Mouse (Mus musculus): Measurements from ENCODE around the gene Unc45b. TPM values are rescaled to one million over a fixed set of nuclear protein-coding genes. Genes with fewer than 3 reads are reported as not detected.
"Not testable (repeated sequence)": the region's sequence is repeated elsewhere in the genome, so short reads cannot be mapped to it uniquely, and the experiment has no call there.

Unc45b gene
- polyA plus RNA-seq, 1 experiment from 2014 or later: 11.5 TPM

- 12% methylated on average over 31 of the region's 31 CpGs for WGBS
- Histone ChIP-seq H3K4me3 (replicated peaks) (peak overlapping the region; percentile 25), H3K9ac (replicated peaks) (peak overlapping the region; percentile 47; the same call in 1 of the 2 replicates), H3K9me3 (no peaks in the 10 kb centered on the region), H3K27ac (no peak overlapping the region), H3K4me1 (replicated peaks) (peaks cover 23% of the 10 kb centered on the region), H3K4me2 (peak overlapping the region; percentile 52), H3K27me3 (peaks cover 5% of the 10 kb centered on the region; the same call in 1 of the 2 replicates), H3K36me3 (no peaks in the 10 kb centered on the region)
- no peak for ATAC-seq (ENCODE audit: insufficient number of reproducible peaks, insufficient read depth, low FRiP score, low TSS enrichment, low read depth)
These were observed 60.6 kb downstream of the Unc45b start for GRCm38 (mm10) chr11:82970712-82971589.

GRCm38 (mm10) chr11:82971590-82971974 is 61.2 kb downstream of the Unc45b start:
- peaks cover 26% of the 10 kb centered on the region for H3K4me1 ChIP-seq (replicated peaks)
- H3K27me3 ChIP-seq: peaks cover 5% of the 10 kb centered on the region; the same call in 1 of the 2 replicates
- no peaks in the 10 kb centered on the region for H3K9me3 ChIP-seq
- H3K4me3 ChIP-seq (replicated peaks): peak overlapping the region; percentile 25; the same call in 1 of the 2 replicates
- peak overlapping the region; percentile 52 for H3K4me2 ChIP-seq
- no peak for ATAC-seq (ENCODE audit: insufficient number of reproducible peaks, insufficient read depth, low FRiP score, low TSS enrichment, low read depth)
- H3K36me3 ChIP-seq: no peaks in the 10 kb centered on the region
- no peak overlapping the region for H3K27ac ChIP-seq
- 64% methylated on average over 9 of the region's 11 CpGs for WGBS
- no peak overlapping the region for H3K9ac ChIP-seq (replicated peaks)

- Histone ChIP-seq H3K27me3 (peaks cover 5% of the 10 kb centered on the region; the same call in 1 of the 2 replicates), H3K36me3 (no peaks in the 10 kb centered on the region), H3K9me3 (no peaks in the 10 kb centered on the region), H3K4me2 (no peak overlapping the region), H3K4me1 (replicated peaks) (peaks cover 26% of the 10 kb centered on the region), H3K9ac (replicated peaks) (no peak overlapping the region), H3K4me3 (replicated peaks) (no peak overlapping the region), H3K27ac (no peak overlapping the region)
- 29% methylated on average over 5 of the region's 5 CpGs for WGBS
- ATAC-seq (ENCODE audit: insufficient number of reproducible peaks, insufficient read depth, low FRiP score, low TSS enrichment, low read depth): no peak
These were observed 63.6 kb downstream of the Unc45b start for GRCm38 (mm10) chr11:82973916-82974315.

- H3K27me3 ChIP-seq; H3K4me3 ChIP-seq (replicated peaks); H3K27ac ChIP-seq; H3K9ac ChIP-seq (replicated peaks); H3K9me3 ChIP-seq; H3K4me1 ChIP-seq (replicated peaks); ATAC-seq (ENCODE audit: insufficient number of reproducible peaks, insufficient read depth, low FRiP score, low TSS enrichment, low read depth); H3K4me2 ChIP-seq: not testable (repeated sequence)
- 87% methylated on average over 2 of the region's 2 CpGs for WGBS
- peaks cover 45% of the 10 kb centered on the region for H3K36me3 ChIP-seq
These were observed 72.1 kb downstream of the Unc45b start for GRCm38 (mm10) chr11:82982409-82982808.

- no peak for ATAC-seq (ENCODE audit: insufficient number of reproducible peaks, insufficient read depth, low FRiP score, low TSS enrichment, low read depth)
- H3K36me3 ChIP-seq: peaks cover 45% of the 10 kb centered on the region
- H3K4me2 ChIP-seq: no peak overlapping the region
- H3K9ac ChIP-seq (replicated peaks): no peak overlapping the region
- no peaks in the 10 kb centered on the region for H3K4me1 ChIP-seq (replicated peaks)
- WGBS: 85% methylated on average over 17 of the region's 17 CpGs
- no peak overlapping the region for H3K4me3 ChIP-seq (replicated peaks)
- no peak overlapping the region for H3K27ac ChIP-seq
- H3K9me3 ChIP-seq: no peaks in the 10 kb centered on the region
- no peaks in the 10 kb centered on the region for H3K27me3 ChIP-seq
These were observed 72.8 kb downstream of the Unc45b start for GRCm38 (mm10) chr11:82983193-82983592.

- Histone ChIP-seq H3K4me3 (replicated peaks) (no peak overlapping the region), H3K4me2 (no peak overlapping the region), H3K9ac (replicated peaks) (no peak overlapping the region), H3K27me3 (no peaks in the 10 kb centered on the region), H3K36me3 (peaks cover 20% of the 10 kb centered on the region), H3K4me1 (replicated peaks) (peaks cover 19% of the 10 kb centered on the region), H3K27ac (no peak overlapping the region), H3K9me3 (no peaks in the 10 kb centered on the region)
- WGBS: 90% methylated on average over 6 of the region's 6 CpGs
- ATAC-seq (ENCODE audit: insufficient number of reproducible peaks, insufficient read depth, low FRiP score, low TSS enrichment, low read depth): no peak
These were observed 77.3 kb downstream of the Unc45b start for GRCm38 (mm10) chr11:82987621-82988020.

GRCm38 (mm10) chr11:82989357-82989756 is 79.0 kb downstream of the Unc45b start:
- H3K27ac ChIP-seq: no peak overlapping the region
- H3K9me3 ChIP-seq: no peaks in the 10 kb centered on the region
- no peak for ATAC-seq (ENCODE audit: insufficient number of reproducible peaks, insufficient read depth, low FRiP score, low TSS enrichment, low read depth)
- H3K36me3 ChIP-seq: peaks cover 16% of the 10 kb centered on the region
- peak overlapping the region; percentile 46 for H3K4me3 ChIP-seq (replicated peaks)
- H3K4me2 ChIP-seq: peak overlapping the region; percentile 81
- H3K4me1 ChIP-seq (replicated peaks): peaks cover 19% of the 10 kb centered on the region
- no peak overlapping the region for H3K9ac ChIP-seq (replicated peaks)
- no peaks in the 10 kb centered on the region for H3K27me3 ChIP-seq
- 22% methylated on average over 12 of the region's 12 CpGs for WGBS

GRCm38 (mm10) chr11:82990612-82991385 is 80.4 kb downstream of the Unc45b start:
- peak; percentile 42; the same call in 1 of the 2 replicates for ATAC-seq (ENCODE audit: insufficient number of reproducible peaks, insufficient read depth, low FRiP score, low TSS enrichment, low read depth)
- peak overlapping the region; percentile 81 for H3K4me2 ChIP-seq
- H3K36me3 ChIP-seq, H3K9me3 ChIP-seq, H3K27ac ChIP-seq, H3K27me3 ChIP-seq: not testable (repeated sequence)
- H3K9ac ChIP-seq (replicated peaks): peak overlapping the region; percentile 58
- H3K4me1 ChIP-seq (replicated peaks): peaks cover 19% of the 10 kb centered on the region
- WGBS: 11% methylated on average over 19 of the region's 19 CpGs
- peak overlapping the region; percentile 46 for H3K4me3 ChIP-seq (replicated peaks)

GRCm38 (mm10) chr11:82991469-82992166 is 81.3 kb downstream of the Unc45b start, which contains the start of gene Slfn9:
Slfn9 (minus strand) TSS chr11:82991830.
- H3K4me3 ChIP-seq (replicated peaks): peak within 1 kb of the TSS; percentile 46
- 0 out of 2 replicates have a peak within 1 kb of the TSS, but pooled peaks have one; percentile 24 for H3K27ac ChIP-seq
- ATAC-seq (ENCODE audit: insufficient number of reproducible peaks, insufficient read depth, low FRiP score, low TSS enrichment, low read depth): no peak
- peak within 1 kb of the TSS; percentile 58 for H3K9ac ChIP-seq (replicated peaks)
- no peaks in the 10 kb centered on the region for H3K36me3 ChIP-seq
- peak within 1 kb of the TSS; percentile 81 for H3K4me2 ChIP-seq
- 9% methylated on average over 14 of the region's 14 CpGs for WGBS
- H3K9me3 ChIP-seq: no peaks in the 10 kb centered on the region
- H3K27me3 ChIP-seq: no peaks in the 10 kb centered on the region
- peaks cover 19% of the 10 kb centered on the region for H3K4me1 ChIP-seq (replicated peaks)
